Mouse (Mus musculus): Measurements from ENCODE around the gene Rcan1.
A peak's percentile ranks its signal among the peaks of the same experiment; 100 is the strongest.

Rcan1 gene

GRCm38 (mm10) chr16:92353295-92353694 lies 117.4 kb downstream of the Rcan1 start:
- DNase-seq (ENCODE audit: low spot score in 2 of 2) = no peak

- no peak for DNase-seq (ENCODE audit: low spot score in 2 of 2)
Measured at GRCm38 (mm10) chr16:92348941-92349340, 121.7 kb downstream of the Rcan1 start.

GRCm38 (mm10) chr16:92346297-92346916 lies 124.3 kb downstream of the Rcan1 start:
- DNase-seq (ENCODE audit: low spot score in 2 of 2) = peak; percentile 45 to 53

GRCm38 (mm10) chr16:92345177-92345576 lies 125.5 kb downstream of the Rcan1 start:
- no peak for DNase-seq (ENCODE audit: low spot score in 2 of 2)

All from right cerebral cortex, postnatal 10 days (tissue).